22 mouse cellular contexts compared by ENCODE assay signal in the genomic region with DNA sequence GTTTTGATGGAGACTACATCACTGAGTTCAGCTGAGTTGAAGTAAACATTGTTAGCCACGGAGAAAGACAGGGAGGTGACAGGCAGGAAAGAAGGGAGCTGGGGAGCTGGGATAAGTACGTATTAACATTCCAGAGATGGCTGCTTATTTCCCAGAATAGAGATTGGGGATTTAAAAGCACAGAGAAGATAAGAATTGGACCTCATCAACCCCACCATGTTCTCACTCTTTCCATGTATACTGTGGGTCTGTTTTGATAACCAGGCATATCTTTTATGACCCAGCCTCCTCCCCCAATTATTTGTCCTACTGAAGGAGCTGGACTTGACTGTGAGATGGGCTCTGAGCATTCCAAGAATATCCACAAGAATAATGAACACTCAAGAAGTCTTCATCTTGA.
DNase-seq lines count a peak whose midpoint lies in the region; ATAC-seq and TF ChIP-seq lines count a peak whose summit lies in the region.
"Had no signal": no experiment of that assay in that cellular context is flagged by ENCODE, and none has a peak within 500 bp of the region (broad histone marks: within the 10 kb centered on the region; RNA-seq: fewer than 3 reads in every experiment).

No protein-coding gene starts in this region.

- H3K9ac ChIP-seq in intestine, embryonic 14.5 days (ENCODE audit: low read length), result no peak overlapping the region
- H3K9ac ChIP-seq in intestine, postnatal 0 days (ENCODE audit: low read depth, low read length), result no peak overlapping the region
- no peak overlapping the region for H3K9ac ChIP-seq in liver, adult 2 months (ENCODE audit: low read depth, low read length)
- H3K9ac ChIP-seq in liver, postnatal 0 days (replicated peaks), result no peak overlapping the region
- H3K9ac ChIP-seq: embryonic facial prominence, embryonic 15.5 days; hindbrain, embryonic 13.5 days; limb, embryonic 12.5 days; liver, embryonic 15.5 days; neural tube, embryonic 13.5 days had no signal

- no peak for TF ChIP-seq CTCF in intestine, postnatal 0 days (IDR thresholded peaks at IDR 0.05; ENCODE audit: low read depth)
- no peak for TF ChIP-seq CTCF in liver, adult 2 months (IDR thresholded peaks at IDR 0.05; ENCODE audit: low read depth, low read length)
- no peak for TF ChIP-seq CTCF in liver, postnatal 0 days (IDR thresholded peaks at IDR 0.05; ENCODE audit: low read depth)

- no peak overlapping the region for H3K27ac ChIP-seq in intestine, embryonic 14.5 days (ENCODE audit: low read depth)
- no peak overlapping the region for H3K27ac ChIP-seq in intestine, postnatal 0 days (ENCODE audit: low read depth, low read length)
- H3K27ac ChIP-seq in liver, adult 2 months (replicated peaks; ENCODE audit: insufficient read depth, low read depth, low read length), result no peak overlapping the region
- H3K27ac ChIP-seq in liver, postnatal 0 days (ENCODE audit: low read depth), result no peak overlapping the region
- H3K27ac ChIP-seq: embryonic facial prominence, embryonic 15.5 days; hindbrain, embryonic 13.5 days; limb, embryonic 12.5 days; liver, embryonic 15.5 days; midbrain, embryonic 10.5 days; neural tube, embryonic 13.5 days had no signal

- peak; percentile 10; the same call in 1 of the 2 replicates for TF ChIP-seq EP300 in liver, postnatal 0 days (IDR thresholded peaks at IDR 0.05; ENCODE audit: low read depth)

- no peaks in the 10 kb centered on the region; the same call in 1 of the 2 replicates for H3K4me1 ChIP-seq in intestine, embryonic 14.5 days (replicated peaks; ENCODE audit: control insufficient read depth, insufficient read depth, low read length)
- H3K4me1 ChIP-seq in intestine, postnatal 0 days (replicated peaks; ENCODE audit: control insufficient read depth, insufficient read depth, low read length), result peaks cover 4% of the 10 kb centered on the region; the same call in 1 of the 2 replicates
- peaks cover 14% of the 10 kb centered on the region for H3K4me1 ChIP-seq in liver, adult 2 months (ENCODE audit: control insufficient read depth, insufficient read depth, low read length)
- H3K4me1 ChIP-seq in liver, postnatal 0 days (ENCODE audit: insufficient read depth), result peaks cover 19% of the 10 kb centered on the region
- H3K4me1 ChIP-seq: embryonic facial prominence, embryonic 15.5 days; limb, embryonic 12.5 days; neural tube, embryonic 13.5 days had no signal

- H3K9me3 ChIP-seq in intestine, embryonic 14.5 days (ENCODE audit: control insufficient read depth, low read length), result no peaks in the 10 kb centered on the region
- H3K9me3 ChIP-seq in intestine, postnatal 0 days (ENCODE audit: control insufficient read depth), result no peaks in the 10 kb centered on the region
- no peaks in the 10 kb centered on the region for H3K9me3 ChIP-seq in liver, postnatal 0 days (ENCODE audit: low read length)
- H3K9me3 ChIP-seq: embryonic facial prominence, embryonic 15.5 days; hindbrain, embryonic 13.5 days; limb, embryonic 12.5 days; liver, embryonic 15.5 days; midbrain, embryonic 10.5 days; neural tube, embryonic 13.5 days had no signal

- no peaks in the 10 kb centered on the region for H3K79me2 ChIP-seq in liver, adult 2 months (ENCODE audit: control insufficient read depth, insufficient read depth, low read length)

- no peaks in the 10 kb centered on the region for H3K27me3 ChIP-seq in intestine, embryonic 14.5 days (replicated peaks; ENCODE audit: control insufficient read depth, insufficient read depth, low read length)
- no peaks in the 10 kb centered on the region for H3K27me3 ChIP-seq in intestine, postnatal 0 days (replicated peaks; ENCODE audit: control insufficient read depth, insufficient read depth, low read length)
- no peaks in the 10 kb centered on the region for H3K27me3 ChIP-seq in liver, adult 2 months (ENCODE audit: control insufficient read depth, insufficient read depth, low read length)
- no peaks in the 10 kb centered on the region for H3K27me3 ChIP-seq in liver, postnatal 0 days (ENCODE audit: insufficient read depth, low read length)
- H3K27me3 ChIP-seq: embryonic facial prominence, embryonic 15.5 days; hindbrain, embryonic 13.5 days; limb, embryonic 12.5 days; liver, embryonic 15.5 days; neural tube, embryonic 13.5 days had no signal

- intact Hi-C loops in heart, postnatal 10 days (cut with DNase I), result no loop called here

- WGBS in intestine, embryonic 14.5 days, result 40% methylated on average over 2 of the region's 2 CpGs
- WGBS in intestine, postnatal 0 days, result 33% methylated on average over 2 of the region's 2 CpGs
- 71% methylated on average over 2 of the region's 2 CpGs for WGBS in liver, adult 2 months
- WGBS in liver, postnatal 0 days (ENCODE audit: insufficient replicate concordance), result 58% methylated on average over 2 of the region's 2 CpGs

- TF ChIP-seq POLR2A in liver, adult 2 months (IDR thresholded peaks at IDR 0.05; ENCODE audit: extremely low read depth, insufficient read depth, low read length), result no peak

- ATAC-seq in intestine, embryonic 14.5 days (replicated peaks; ENCODE audit: low FRiP score, low TSS enrichment, low read depth), result no peak
- no peak for ATAC-seq in intestine, postnatal 0 days
- no peak for ATAC-seq in liver, postnatal 0 days
- ATAC-seq: CD4-positive, CD25-positive, alpha-beta regulatory T cell, adult 4 months; forebrain, embryonic 14.5 days; midbrain, embryonic 16.5 days had no signal

- no peak overlapping the region for H3K4me3 ChIP-seq in intestine, embryonic 14.5 days (ENCODE audit: low read depth, low read length)
- no peak overlapping the region for H3K4me3 ChIP-seq in intestine, postnatal 0 days (ENCODE audit: low read depth, low read length)
- H3K4me3 ChIP-seq in liver, adult 2 months (ENCODE audit: insufficient read depth, low read depth, low read length), result no peak overlapping the region
- H3K4me3 ChIP-seq in liver, postnatal 0 days (ENCODE audit: low read depth, low read length), result no peak overlapping the region
- H3K4me3 ChIP-seq: embryonic facial prominence, embryonic 15.5 days; hindbrain, embryonic 13.5 days; limb, embryonic 12.5 days; liver, embryonic 15.5 days; midbrain, embryonic 10.5 days; myocyte; neural tube, embryonic 13.5 days had no signal

- no peaks in the 10 kb centered on the region for H3K36me3 ChIP-seq in intestine, embryonic 14.5 days (ENCODE audit: control insufficient read depth, insufficient read depth, low read length)
- H3K36me3 ChIP-seq in intestine, postnatal 0 days (ENCODE audit: control insufficient read depth, insufficient read depth), result no peaks in the 10 kb centered on the region
- no peaks in the 10 kb centered on the region for H3K36me3 ChIP-seq in liver, adult 2 months (ENCODE audit: control insufficient read depth, insufficient read depth, low read length)
- no peaks in the 10 kb centered on the region for H3K36me3 ChIP-seq in liver, postnatal 0 days (replicated peaks; ENCODE audit: insufficient read depth, low read length)
- H3K36me3 ChIP-seq: embryonic facial prominence, embryonic 15.5 days; hindbrain, embryonic 13.5 days; limb, embryonic 12.5 days; liver, embryonic 15.5 days; midbrain, embryonic 10.5 days; neural tube, embryonic 13.5 days had no signal

- peak; percentile 37 to 50 for DNase-seq in heart, adult 18-20 months
- DNase-seq in heart, postnatal 10 days, result no peak
- DNase-seq in intestine, embryonic 14.5 days (ENCODE audit: low spot score), result peak; percentile 32
- peak; percentile 64 for DNase-seq in liver, adult 2 months (ENCODE audit: extremely low read depth, low read depth, low spot score)
- no peak for DNase-seq in liver
- no peak for DNase-seq in liver, postnatal 0 days
- DNase-seq: adrenal gland, postnatal 14 days; cerebellum, adult 8-10 months; retina, postnatal 1 day; right cerebral cortex, postnatal 25 days; thymus, postnatal 14 days had no signal

- H3K4me2 ChIP-seq in intestine, embryonic 14.5 days (ENCODE audit: low read length), result no peak overlapping the region
- H3K4me2 ChIP-seq in intestine, postnatal 0 days (replicated peaks; ENCODE audit: low read depth), result no peak overlapping the region
- H3K4me2 ChIP-seq in liver, postnatal 0 days (ENCODE audit: low read depth, low read length), result no peak overlapping the region
- H3K4me2 ChIP-seq: embryonic facial prominence, embryonic 15.5 days; hindbrain, embryonic 13.5 days; limb, embryonic 12.5 days; liver, embryonic 15.5 days; neural tube, embryonic 13.5 days had no signal

Comparison
In these comparisons a context has a peak if more than half of its experiments do, and no peak if none do; other contexts are left out.
1. DNase-seq: peak in heart, adult 18-20 months (2 of 2), intestine, embryonic 14.5 days (single experiment) and liver, adult 2 months (single experiment); none in heart, postnatal 10 days (0 of 2), liver (single experiment) and liver, postnatal 0 days (single experiment).